Mouse (Mus musculus): Measurements from ENCODE around the gene Yeats4. TPM values are rescaled to one million over a fixed set of nuclear protein-coding genes. Genes with fewer than 3 reads are reported as not detected.
A peak's percentile ranks its signal among the peaks of the same experiment; 100 is the strongest.

The Yeats4 gene
- polyA plus RNA-seq (2012; rRNA removed), result 19.8 and 21.3 TPM in 2 replicates

DNA sequence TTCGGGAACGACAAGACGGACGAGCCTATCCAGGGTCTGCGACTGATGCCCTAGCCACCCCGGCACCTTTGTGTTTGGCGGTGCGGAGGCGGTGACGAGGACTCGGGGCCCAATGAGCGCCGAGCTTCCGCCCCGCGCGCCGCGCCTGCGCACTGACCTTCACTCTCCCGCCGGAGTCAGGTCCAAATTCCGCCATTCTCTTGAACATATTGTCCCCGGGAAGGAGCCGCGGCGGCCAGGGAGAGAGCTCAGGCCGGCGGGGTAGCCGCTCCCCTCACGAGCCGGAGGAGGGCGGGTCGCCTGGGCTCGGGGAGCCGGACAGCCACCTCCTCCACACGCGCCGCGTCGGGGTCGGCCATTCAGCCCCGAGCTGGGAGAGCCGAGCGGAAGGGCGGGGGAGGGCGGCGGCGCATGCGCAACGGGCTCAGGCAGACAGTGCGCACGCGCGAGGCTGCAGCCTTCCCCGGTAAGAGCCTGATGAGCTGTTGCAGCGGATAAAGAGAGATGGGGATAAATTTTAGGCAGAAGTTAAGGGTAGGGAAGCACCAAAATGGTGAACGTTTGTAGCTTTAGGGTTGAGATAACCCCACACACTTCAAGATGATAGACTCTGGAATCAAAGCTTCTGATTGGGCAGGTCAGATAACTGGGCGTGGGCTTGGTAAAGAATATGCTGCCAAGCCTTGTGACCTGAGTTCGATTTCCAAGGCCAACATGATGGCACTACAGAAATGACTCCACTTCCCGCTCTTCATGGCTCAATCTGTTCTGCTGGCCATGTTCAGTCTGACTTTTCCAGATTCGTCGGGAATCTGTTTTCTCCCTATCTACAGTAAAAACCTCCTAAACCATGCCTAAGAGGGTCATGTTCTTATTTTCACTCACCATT is at the start of gene Yeats4:
TSS of gene Yeats4 (minus strand) at position 406 of the 889 bp plus-strand sequence.
- peak within 1 kb of the TSS; percentile 89 for H3K4me3 ChIP-seq (replicated peaks; ENCODE audit: extremely low read depth, low read depth, low read length)
- 1% methylated on average over 63 of the region's 63 CpGs for WGBS
- TF ChIP-seq POLR2A (IDR thresholded peaks at IDR 0.05; ENCODE audit: borderline replicate concordance, extremely low read depth, low read depth, low read length) (peak; percentile 77), CTCF (IDR thresholded peaks at IDR 0.05; ENCODE audit: insufficient read depth, low read length) (no peak)
- peak; percentile 98 for DNase-seq
- peaks cover 7% of the 10 kb centered on the region; the same call in 1 of the 2 replicates for H3K4me1 ChIP-seq (ENCODE audit: control insufficient read depth, insufficient read depth, low read length)

DNA sequence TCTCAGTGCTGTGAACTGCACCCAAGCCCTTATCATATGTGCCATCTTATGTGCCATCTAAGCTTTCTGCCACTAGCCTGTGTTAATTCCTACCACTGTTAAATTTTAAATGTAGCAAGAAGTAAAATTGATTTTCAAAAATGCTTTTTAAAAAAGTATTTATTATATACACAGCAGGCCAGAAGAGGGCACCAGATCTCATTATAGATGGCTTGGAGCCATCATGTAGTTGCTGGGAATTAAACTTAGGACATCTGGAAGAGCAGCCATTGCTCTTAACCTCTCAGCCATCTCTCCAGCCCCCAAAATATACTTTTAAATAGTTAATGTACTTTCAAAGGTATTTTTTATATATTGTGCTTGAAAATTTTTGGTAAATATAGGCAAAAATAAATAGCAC is 47.7 kb upstream of the Yeats4 start:
- DNase-seq, result no peak
- no peak overlapping the region for H3K4me3 ChIP-seq (replicated peaks; ENCODE audit: extremely low read depth, low read depth, low read length)
- no peak for TF ChIP-seq CTCF (IDR thresholded peaks at IDR 0.05; ENCODE audit: insufficient read depth, low read length)
- no peak for TF ChIP-seq POLR2A (IDR thresholded peaks at IDR 0.05; ENCODE audit: borderline replicate concordance, extremely low read depth, low read depth, low read length)
- H3K4me1 ChIP-seq (ENCODE audit: control insufficient read depth, insufficient read depth, low read length), result no peaks in the 10 kb centered on the region

DNA sequence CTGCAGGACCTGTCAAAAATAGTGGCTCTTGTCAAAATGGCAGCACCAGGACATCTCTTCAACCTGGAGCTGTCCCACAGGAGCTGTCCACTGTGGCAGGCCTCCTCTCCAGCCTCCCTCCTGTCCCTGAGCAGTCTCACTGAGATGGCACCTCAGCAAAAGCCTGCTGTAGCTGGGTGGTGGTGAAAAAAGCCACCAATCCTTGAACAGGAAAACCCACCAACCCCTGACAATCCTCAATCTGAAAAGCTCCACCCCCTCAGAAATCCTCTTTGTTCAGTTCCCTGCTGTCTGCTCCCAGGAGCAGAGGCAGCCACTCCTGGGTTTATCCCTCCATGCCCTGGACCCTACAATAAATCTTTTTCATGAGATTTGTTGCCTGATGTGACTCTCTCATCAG is 35.6 kb upstream of the Yeats4 start:
- TF ChIP-seq POLR2A (IDR thresholded peaks at IDR 0.05; ENCODE audit: borderline replicate concordance, extremely low read depth, low read depth, low read length) (no peak), CTCF (IDR thresholded peaks at IDR 0.05; ENCODE audit: insufficient read depth, low read length) (no peak)
- Histone ChIP-seq H3K4me3 (replicated peaks; ENCODE audit: extremely low read depth, low read depth, low read length) (no peak overlapping the region), H3K4me1 (ENCODE audit: control insufficient read depth, insufficient read depth, low read length) (no peaks in the 10 kb centered on the region)
- DNase-seq, result no peak

DNA sequence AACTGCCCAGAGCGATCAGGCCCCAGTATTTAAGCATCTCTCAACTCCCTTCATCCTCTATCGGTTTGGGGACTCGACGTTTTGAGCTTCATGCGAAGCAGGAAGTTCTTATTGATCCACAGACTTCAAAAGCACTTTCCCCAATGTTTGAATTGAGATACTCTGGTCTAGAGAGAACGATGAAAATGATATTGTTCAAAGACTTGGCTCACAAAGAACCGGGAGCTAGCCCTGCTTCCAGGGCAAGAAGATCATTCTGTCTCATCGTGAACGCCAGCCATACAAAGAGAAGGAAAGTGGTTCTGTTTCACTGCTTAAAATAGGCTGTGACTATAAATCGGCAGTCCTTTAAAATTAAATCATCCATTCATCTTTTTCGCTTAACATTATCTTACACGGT is 14.3 kb upstream of the Yeats4 start, which contains the start of gene 9530003J23Rik:
TSS of gene 9530003J23Rik (minus strand) at position 101 of the 400 bp plus-strand sequence.
- WGBS, result 77% methylated on average over 12 of the region's 12 CpGs
- DNase-seq, result no peak
- no peak for TF ChIP-seq CTCF (IDR thresholded peaks at IDR 0.05; ENCODE audit: insufficient read depth, low read length)
- no peak for TF ChIP-seq POLR2A (IDR thresholded peaks at IDR 0.05; ENCODE audit: borderline replicate concordance, extremely low read depth, low read depth, low read length)
- no peak within 1 kb of the TSS for H3K4me3 ChIP-seq (replicated peaks; ENCODE audit: extremely low read depth, low read depth, low read length)
- no peaks in the 10 kb centered on the region for H3K4me1 ChIP-seq (ENCODE audit: control insufficient read depth, insufficient read depth, low read length)

DNA sequence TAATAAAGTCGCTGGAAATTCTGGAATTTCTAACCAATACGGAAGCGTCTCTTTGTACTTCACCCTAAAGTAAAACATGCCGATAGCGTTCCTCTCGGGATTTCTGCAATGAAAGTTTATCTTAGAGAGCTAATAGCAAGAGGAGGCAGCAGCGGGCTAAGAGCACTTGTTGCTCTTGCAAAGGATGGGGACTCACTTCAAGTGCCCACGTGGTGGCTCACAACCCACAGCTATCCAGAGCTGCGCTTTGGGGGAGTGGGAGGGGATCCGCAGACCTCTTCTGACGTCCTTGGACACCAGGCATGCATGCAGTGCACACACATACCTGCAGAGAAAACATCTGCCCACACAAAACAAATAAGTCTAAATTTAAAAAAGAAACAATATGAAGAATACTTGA is 11.6 kb upstream of the Yeats4 start:
- TF ChIP-seq CTCF (IDR thresholded peaks at IDR 0.05; ENCODE audit: insufficient read depth, low read length), result no peak
- no peak for TF ChIP-seq POLR2A (IDR thresholded peaks at IDR 0.05; ENCODE audit: borderline replicate concordance, extremely low read depth, low read depth, low read length)
- no peak overlapping the region for H3K4me3 ChIP-seq (replicated peaks; ENCODE audit: extremely low read depth, low read depth, low read length)
- no peak for DNase-seq
- whole genome bisulfite sequencing, result 37% methylated on average over 11 of the region's 11 CpGs
- H3K4me1 ChIP-seq (ENCODE audit: control insufficient read depth, insufficient read depth, low read length), result no peaks in the 10 kb centered on the region

DNA sequence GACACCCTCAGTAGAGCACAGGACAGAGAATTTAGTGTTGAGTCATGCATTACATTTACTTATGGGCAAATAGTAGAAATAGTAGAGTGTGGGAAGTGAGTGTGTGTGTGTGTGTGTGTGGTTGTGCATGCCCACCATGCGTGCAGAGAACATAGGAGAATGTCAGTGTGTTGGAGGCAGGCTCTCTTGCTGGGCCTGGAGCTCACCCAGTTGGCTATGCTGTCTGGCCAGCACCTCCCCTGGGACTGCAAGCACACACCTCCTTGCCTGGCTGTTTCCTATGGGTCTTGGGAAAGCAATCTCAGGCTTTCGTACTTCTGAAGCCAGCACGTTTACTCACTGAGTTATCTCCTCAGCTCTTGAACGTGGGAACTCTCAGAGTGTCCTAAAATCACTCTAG is 10.5 kb upstream of the Yeats4 start:
- Histone ChIP-seq H3K4me3 (replicated peaks; ENCODE audit: extremely low read depth, low read depth, low read length) (no peak overlapping the region), H3K4me1 (ENCODE audit: control insufficient read depth, insufficient read depth, low read length) (no peaks in the 10 kb centered on the region)
- TF ChIP-seq CTCF (IDR thresholded peaks at IDR 0.05; ENCODE audit: insufficient read depth, low read length) (no peak), POLR2A (IDR thresholded peaks at IDR 0.05; ENCODE audit: borderline replicate concordance, extremely low read depth, low read depth, low read length) (no peak)
- DNase-seq, result no peak
- 53% methylated on average over 4 of the region's 4 CpGs for WGBS

DNA sequence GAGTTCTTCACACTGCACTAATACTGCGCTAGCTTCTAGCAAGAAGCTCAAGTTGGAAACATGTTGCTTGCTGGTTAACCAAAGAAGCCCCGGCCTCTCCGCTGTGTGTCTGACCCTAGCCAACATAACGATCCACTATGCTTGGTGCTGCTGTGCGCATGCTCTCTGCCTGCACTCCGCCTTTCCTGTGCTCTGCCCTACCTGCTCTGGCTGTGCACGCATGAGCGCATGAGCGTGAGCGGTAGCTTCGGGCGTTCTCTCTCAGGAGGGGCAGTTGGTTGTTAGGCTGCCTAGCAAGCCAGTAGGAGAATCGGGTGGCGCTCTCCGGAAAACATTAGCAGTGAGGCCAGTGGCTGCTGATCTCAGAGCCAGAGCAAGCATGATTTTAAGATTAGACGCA is 5.5 kb upstream of the Yeats4 start:
- Histone ChIP-seq H3K4me1 (ENCODE audit: control insufficient read depth, insufficient read depth, low read length) (0 out of 2 replicates have a peak, but pooled peaks cover 1% of the 10 kb centered on the region), H3K4me3 (replicated peaks; ENCODE audit: extremely low read depth, low read depth, low read length) (no peak overlapping the region)
- TF ChIP-seq POLR2A (IDR thresholded peaks at IDR 0.05; ENCODE audit: borderline replicate concordance, extremely low read depth, low read depth, low read length) (peak; percentile 43; the same call in 1 of the 2 replicates), CTCF (IDR thresholded peaks at IDR 0.05; ENCODE audit: insufficient read depth, low read length) (no peak)
- WGBS, result 70% methylated on average over 16 of the region's 16 CpGs
- no peak for DNase-seq

DNA sequence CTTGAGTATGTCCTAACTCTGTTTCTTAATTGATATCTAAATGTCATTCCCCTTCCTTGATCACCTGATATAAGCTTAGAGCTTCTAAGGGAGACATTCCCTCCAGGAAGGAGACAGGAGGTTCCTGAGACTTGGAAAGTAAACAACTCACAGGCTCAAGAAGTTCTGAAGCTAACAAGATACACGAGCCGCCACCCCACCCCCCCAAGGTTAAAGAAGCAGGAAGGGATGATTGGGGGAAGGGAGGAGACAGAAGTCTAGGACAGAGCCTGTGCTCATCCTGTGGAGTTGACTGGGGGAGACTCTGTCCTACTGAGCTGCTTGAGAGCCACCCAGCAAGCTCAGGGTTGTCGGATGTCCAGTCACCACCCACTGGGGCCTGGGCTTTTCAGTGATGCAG is 1.7 kb upstream of the Yeats4 start:
- WGBS, result 33% methylated on average over 3 of the region's 3 CpGs
- TF ChIP-seq POLR2A (IDR thresholded peaks at IDR 0.05; ENCODE audit: borderline replicate concordance, extremely low read depth, low read depth, low read length) (no peak), CTCF (IDR thresholded peaks at IDR 0.05; ENCODE audit: insufficient read depth, low read length) (no peak)
- DNase-seq, result no peak
- Histone ChIP-seq H3K4me1 (ENCODE audit: control insufficient read depth, insufficient read depth, low read length) (peaks cover 7% of the 10 kb centered on the region; the same call in 1 of the 2 replicates), H3K4me3 (replicated peaks; ENCODE audit: extremely low read depth, low read depth, low read length) (no peak overlapping the region)

DNA sequence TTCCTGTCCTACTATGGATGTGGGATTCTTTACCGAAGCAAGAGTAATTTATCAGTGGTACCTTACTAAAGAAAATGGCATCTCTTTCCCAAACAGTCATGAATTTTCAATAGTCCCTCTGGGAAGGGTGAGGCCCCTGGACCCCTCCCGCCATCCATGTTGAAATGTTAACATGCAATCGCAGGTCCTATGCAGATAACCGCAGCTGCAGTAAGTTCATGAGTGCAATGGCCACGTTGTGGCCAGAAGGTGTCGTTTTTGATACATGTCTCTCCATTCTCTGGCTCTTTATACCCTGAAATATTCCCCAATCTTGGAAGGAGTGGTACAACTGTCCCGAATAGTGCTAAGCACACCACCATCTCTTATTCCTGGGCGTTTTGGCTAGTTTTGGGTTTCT is 787 bp upstream of the Yeats4 start:
- 48% methylated on average over 8 of the region's 8 CpGs for WGBS
- Histone ChIP-seq H3K4me1 (ENCODE audit: control insufficient read depth, insufficient read depth, low read length) (peaks cover 7% of the 10 kb centered on the region; the same call in 1 of the 2 replicates), H3K4me3 (replicated peaks; ENCODE audit: extremely low read depth, low read depth, low read length) (no peak overlapping the region)
- TF ChIP-seq CTCF (IDR thresholded peaks at IDR 0.05; ENCODE audit: insufficient read depth, low read length), result no peak
- no peak for TF ChIP-seq POLR2A (IDR thresholded peaks at IDR 0.05; ENCODE audit: borderline replicate concordance, extremely low read depth, low read depth, low read length)
- DNase-seq, result no peak

DNA sequence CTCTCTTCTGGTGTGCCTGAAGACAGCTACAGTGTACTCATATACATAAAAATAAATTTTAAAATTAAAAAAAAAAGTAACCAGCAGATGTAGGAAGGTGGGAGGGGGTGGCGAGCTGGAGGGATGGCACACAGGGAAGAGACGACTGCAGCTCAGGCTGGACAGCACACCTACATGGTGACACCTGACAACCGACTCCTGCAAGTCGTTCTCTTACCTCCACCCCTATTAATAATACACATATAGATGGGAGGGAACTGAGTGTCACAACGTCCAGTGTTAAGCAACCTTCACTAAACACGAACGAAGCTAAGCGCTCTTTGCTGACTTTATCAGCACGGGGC is 577 bp downstream of the Yeats4 start:
- Histone ChIP-seq H3K4me3 (replicated peaks; ENCODE audit: extremely low read depth, low read depth, low read length) (peak overlapping the region; percentile 89), H3K4me1 (ENCODE audit: control insufficient read depth, insufficient read depth, low read length) (peaks cover 7% of the 10 kb centered on the region; the same call in 1 of the 2 replicates)
- WGBS, result 0% methylated on average over 9 of the region's 9 CpGs
- DNase-seq, result no peak
- TF ChIP-seq POLR2A (IDR thresholded peaks at IDR 0.05; ENCODE audit: borderline replicate concordance, extremely low read depth, low read depth, low read length) (no peak), CTCF (IDR thresholded peaks at IDR 0.05; ENCODE audit: insufficient read depth, low read length) (no peak)
